Mouse (Mus musculus) kidney, adult 2 months (tissue): ENCODE measurements at regions not wholly inside any gene's neighbourhood (a gene's known extent, or its start where the extent isn't known, plus 50 kb on each side); places are given as distances from the start of the nearest gene placed in this dataset.

ENCODE experiments used
- CTCF ChIP-seq: fragments of 200-500 bp; conservative IDR thresholded peaks from 2 replicates; pipeline ENCODE4 v1.5.1; 2011; ENCODE audit warnings: low read depth, mild to moderate bottlenecking, control low read depth, low read length, moderate library complexity, mixed read lengths; ENCODE audit not compliant: insufficient read depth, insufficient read length
- POLR2A ChIP-seq: fragments of 200-500 bp; IDR thresholded peaks from one replicate; pipeline ENCODE4 v1.6.1; 2011; ENCODE audit warnings: low read depth, low read length, control low read depth

GRCm38 (mm10) chr15:56810151-56810550 lies 667.3 kb downstream of the Slc22a22 start:
- TF ChIP-seq POLR2A (no peak), CTCF (no peak)
